Mouse (Mus musculus): ENCODE results near the gene Retreg1. TPM values are rescaled to one million over a fixed set of nuclear protein-coding genes. Genes with fewer than 3 reads are reported as not detected.

The Retreg1 gene
- polyA plus RNA-seq, 1 experiment from 2014 or later = 8.0 TPM

DNA sequence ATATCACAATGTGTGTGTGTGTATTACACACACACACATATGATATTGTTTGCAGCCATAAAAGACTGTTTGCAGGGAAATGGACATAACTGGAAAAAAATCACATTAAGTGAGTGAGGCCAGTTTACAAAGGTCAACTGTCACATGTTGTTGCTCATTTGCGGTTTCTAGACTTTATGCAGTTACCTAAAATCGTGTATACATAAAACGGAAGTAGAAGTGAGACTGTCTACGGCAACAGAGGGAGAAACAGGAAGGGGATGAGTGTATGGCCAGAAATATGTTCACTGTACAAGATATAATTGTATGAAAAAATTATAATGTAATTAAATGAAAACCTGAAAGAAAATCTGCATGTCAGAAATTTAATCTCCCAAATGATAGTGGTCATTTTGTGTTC, 53.8 kb downstream of the Retreg1 start:
- no peak overlapping the region for H3K4me3 ChIP-seq (ENCODE audit: low read depth, low read length)
- no peaks in the 10 kb centered on the region for H3K27me3 ChIP-seq (replicated peaks; ENCODE audit: control insufficient read depth, insufficient read depth, low read length)
- no peak for ATAC-seq (replicated peaks; ENCODE audit: low FRiP score, low TSS enrichment, low read depth)
- no peak for DNase-seq (ENCODE audit: low spot score)
- no peaks in the 10 kb centered on the region for H3K9me3 ChIP-seq (ENCODE audit: control insufficient read depth, low read length)
- no peaks in the 10 kb centered on the region for H3K36me3 ChIP-seq (ENCODE audit: control insufficient read depth, insufficient read depth, low read length)
- no peaks in the 10 kb centered on the region for H3K4me1 ChIP-seq (replicated peaks; ENCODE audit: control insufficient read depth, insufficient read depth, low read length)
- H3K27ac ChIP-seq (ENCODE audit: low read depth) = no peak overlapping the region
- no peak overlapping the region for H3K4me2 ChIP-seq (ENCODE audit: low read length)
- H3K9ac ChIP-seq (ENCODE audit: low read length) = no peak overlapping the region
- WGBS = 80% methylated on average over 4 of the region's 4 CpGs

DNA sequence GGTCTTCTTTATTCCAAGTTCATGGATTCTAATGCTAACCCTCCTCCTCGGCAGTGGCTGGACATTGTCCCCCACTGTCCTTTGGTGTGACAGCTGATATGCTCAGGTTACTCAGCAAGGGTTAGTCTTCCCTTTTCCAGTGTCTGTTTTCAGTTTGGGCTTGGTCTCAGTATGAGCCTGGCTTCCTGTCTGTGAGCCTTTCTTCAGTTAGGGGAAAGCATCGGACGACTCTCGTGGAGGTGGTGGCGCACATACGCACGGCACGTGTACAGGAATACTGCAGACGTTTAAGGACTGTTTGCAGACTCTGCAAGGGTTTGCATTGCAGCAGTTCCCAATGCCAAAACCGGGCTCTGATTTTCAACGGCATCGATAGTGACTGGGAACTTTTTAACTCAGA, 54.6 kb downstream of the Retreg1 start:
- H3K9me3 ChIP-seq (ENCODE audit: control insufficient read depth, low read length) = no peaks in the 10 kb centered on the region
- 79% methylated on average over 12 of the region's 12 CpGs for WGBS
- DNase-seq (ENCODE audit: low spot score) (no peak), ATAC-seq (replicated peaks; ENCODE audit: low FRiP score, low TSS enrichment, low read depth) (no peak)
- H3K36me3 ChIP-seq (ENCODE audit: control insufficient read depth, insufficient read depth, low read length) = no peaks in the 10 kb centered on the region
- H3K27ac ChIP-seq (ENCODE audit: low read depth) = no peak overlapping the region
- no peak overlapping the region for H3K4me3 ChIP-seq (ENCODE audit: low read depth, low read length)
- H3K27me3 ChIP-seq (replicated peaks; ENCODE audit: control insufficient read depth, insufficient read depth, low read length) = no peaks in the 10 kb centered on the region
- no peaks in the 10 kb centered on the region for H3K4me1 ChIP-seq (replicated peaks; ENCODE audit: control insufficient read depth, insufficient read depth, low read length)
- H3K4me2 ChIP-seq (ENCODE audit: low read length) = no peak overlapping the region
- no peak overlapping the region for H3K9ac ChIP-seq (ENCODE audit: low read length)

DNA sequence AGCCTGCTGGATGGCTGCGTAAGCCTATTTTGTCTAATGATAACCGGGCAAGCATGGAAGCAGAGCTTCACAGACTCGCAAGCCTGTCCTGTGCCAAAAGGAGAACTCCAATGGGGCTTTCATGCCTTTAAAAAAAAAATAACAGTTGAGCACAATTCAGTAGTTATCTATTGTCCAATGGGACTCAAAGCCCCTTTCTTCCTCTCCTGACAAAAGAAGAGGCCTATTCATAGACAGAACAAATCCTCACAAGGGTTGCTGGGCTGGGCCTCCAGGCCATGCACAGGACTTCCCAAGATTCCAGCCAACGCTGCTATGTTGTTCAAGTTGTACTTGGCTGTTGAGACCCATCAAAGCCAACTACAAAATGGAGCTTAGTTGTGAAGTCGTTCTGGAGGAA, 56.0 kb downstream of the Retreg1 start:
- ATAC-seq (replicated peaks; ENCODE audit: low FRiP score, low TSS enrichment, low read depth) = no peak
- no peaks in the 10 kb centered on the region for H3K9me3 ChIP-seq (ENCODE audit: control insufficient read depth, low read length)
- WGBS = 78% methylated on average over 5 of the region's 5 CpGs

DNA sequence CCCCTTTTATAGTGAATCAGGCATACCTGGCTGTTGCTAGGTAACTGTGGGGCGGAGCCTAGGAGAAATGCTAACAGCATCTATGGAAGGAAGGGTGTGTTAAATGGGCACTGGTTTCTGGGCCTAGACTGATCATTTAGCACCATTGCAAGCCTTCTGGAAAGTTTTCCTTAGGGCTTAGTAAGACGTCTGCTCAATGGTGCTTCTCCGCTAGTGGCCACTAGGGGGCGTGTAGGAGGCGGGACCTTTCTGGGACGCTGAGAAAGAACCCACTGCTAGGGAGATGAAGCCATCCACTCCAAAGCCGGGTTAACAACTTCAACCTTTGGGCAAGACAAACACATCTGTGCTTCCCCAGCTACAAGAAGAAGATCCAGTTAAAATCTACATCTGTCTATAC, 57.6 kb downstream of the Retreg1 start:
- Histone ChIP-seq H3K36me3 (ENCODE audit: control insufficient read depth, insufficient read depth, low read length) (no peaks in the 10 kb centered on the region), H3K4me2 (ENCODE audit: low read length) (no peak overlapping the region), H3K9me3 (ENCODE audit: control insufficient read depth, low read length) (no peaks in the 10 kb centered on the region), H3K4me1 (replicated peaks; ENCODE audit: control insufficient read depth, insufficient read depth, low read length) (no peaks in the 10 kb centered on the region), H3K4me3 (ENCODE audit: low read depth, low read length) (no peak overlapping the region), H3K27me3 (replicated peaks; ENCODE audit: control insufficient read depth, insufficient read depth, low read length) (no peaks in the 10 kb centered on the region), H3K27ac (ENCODE audit: low read depth) (no peak overlapping the region), H3K9ac (ENCODE audit: low read length) (no peak overlapping the region)
- no peak for ATAC-seq (replicated peaks; ENCODE audit: low FRiP score, low TSS enrichment, low read depth)
- WGBS = 9% methylated on average over 7 of the region's 7 CpGs
- DNase-seq (ENCODE audit: low spot score) = peak; percentile 68

More for the DNA sequence above, 56.0 kb downstream of the Retreg1 start:
- no peaks in the 10 kb centered on the region for H3K27me3 ChIP-seq (replicated peaks; ENCODE audit: control insufficient read depth, insufficient read depth, low read length)
- no peak for DNase-seq (ENCODE audit: low spot score)
- no peak overlapping the region for H3K4me3 ChIP-seq (ENCODE audit: low read depth, low read length)
- H3K36me3 ChIP-seq (ENCODE audit: control insufficient read depth, insufficient read depth, low read length) = no peaks in the 10 kb centered on the region
- no peak overlapping the region for H3K9ac ChIP-seq (ENCODE audit: low read length)
- H3K4me1 ChIP-seq (replicated peaks; ENCODE audit: control insufficient read depth, insufficient read depth, low read length) = no peaks in the 10 kb centered on the region
- H3K4me2 ChIP-seq (ENCODE audit: low read length) = no peak overlapping the region
- no peak overlapping the region for H3K27ac ChIP-seq (ENCODE audit: low read depth)

DNA sequence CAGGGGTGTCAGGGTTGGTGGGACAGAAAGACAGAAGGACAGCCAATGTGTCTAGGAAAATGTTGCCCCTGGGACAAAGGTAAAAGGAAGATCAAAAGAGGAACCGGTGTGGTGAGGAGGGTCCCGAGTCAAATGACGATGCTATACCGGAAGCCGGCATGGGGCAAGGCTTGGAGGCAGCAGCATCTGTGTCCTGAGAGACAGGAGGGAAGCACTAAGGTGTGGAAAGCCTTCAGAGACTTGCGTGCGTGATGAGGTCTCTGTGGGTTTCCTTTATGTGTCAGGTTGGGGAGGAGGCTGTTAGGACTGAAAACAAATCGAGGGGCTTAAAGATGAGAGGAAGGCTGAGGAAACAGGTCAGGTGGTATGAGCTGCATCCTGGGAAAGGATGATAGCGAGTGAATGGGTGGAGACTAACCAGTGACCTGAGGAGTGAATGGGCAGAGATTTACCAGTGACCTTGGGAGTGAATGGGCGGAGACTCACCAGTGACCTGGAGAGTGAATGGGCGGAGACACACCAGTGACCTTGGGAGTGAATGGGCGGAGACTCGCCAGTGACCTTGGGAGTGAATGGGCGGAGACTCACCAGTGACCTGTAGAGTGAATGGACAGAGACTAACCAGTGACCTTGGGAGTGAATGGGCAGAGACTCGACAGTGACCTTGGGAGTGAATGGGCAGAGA, 60.1 kb downstream of the Retreg1 start:
- Histone ChIP-seq H3K4me3 (ENCODE audit: low read depth, low read length) (no peak overlapping the region), H3K27ac (ENCODE audit: low read depth) (no peak overlapping the region), H3K36me3 (ENCODE audit: control insufficient read depth, insufficient read depth, low read length) (no peaks in the 10 kb centered on the region), H3K27me3 (replicated peaks; ENCODE audit: control insufficient read depth, insufficient read depth, low read length) (no peaks in the 10 kb centered on the region), H3K4me2 (ENCODE audit: low read length) (no peak overlapping the region), H3K9ac (ENCODE audit: low read length) (no peak overlapping the region), H3K9me3 (ENCODE audit: control insufficient read depth, low read length) (no peaks in the 10 kb centered on the region), H3K4me1 (replicated peaks; ENCODE audit: control insufficient read depth, insufficient read depth, low read length) (no peaks in the 10 kb centered on the region)
- DNase-seq (ENCODE audit: low spot score) (no peak), ATAC-seq (replicated peaks; ENCODE audit: low FRiP score, low TSS enrichment, low read depth) (no peak)
- 85% methylated on average over 15 of the region's 15 CpGs for WGBS

DNA sequence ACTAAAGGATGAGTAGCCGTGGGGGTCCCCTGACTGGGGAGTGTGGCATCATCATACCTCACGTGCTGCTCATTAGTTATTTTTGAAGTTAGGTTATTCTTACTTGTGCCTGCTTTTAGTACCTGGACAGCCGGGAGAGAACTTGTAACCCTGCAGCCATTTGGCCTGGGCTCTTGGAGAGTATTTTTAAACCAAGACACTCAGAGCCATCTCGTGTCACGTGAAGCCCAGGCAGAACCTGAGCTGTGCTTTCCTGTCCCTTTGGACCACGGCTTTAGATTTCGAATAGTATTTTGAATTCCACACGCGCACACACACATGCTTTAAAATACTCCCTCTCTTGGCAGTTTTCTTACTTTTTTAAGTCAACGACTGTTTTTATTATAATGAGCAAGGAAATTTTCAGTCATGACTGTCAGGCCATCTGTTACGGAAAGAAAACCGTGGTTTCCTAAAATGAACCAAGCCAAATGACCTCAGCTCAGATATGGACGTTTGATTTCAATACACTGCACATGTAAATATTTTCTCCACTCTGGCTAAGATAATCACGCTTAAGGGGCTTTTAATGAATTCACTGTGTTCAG, 61.5 kb downstream of the Retreg1 start:
- no peak overlapping the region for H3K9ac ChIP-seq (ENCODE audit: low read length)

DNA sequence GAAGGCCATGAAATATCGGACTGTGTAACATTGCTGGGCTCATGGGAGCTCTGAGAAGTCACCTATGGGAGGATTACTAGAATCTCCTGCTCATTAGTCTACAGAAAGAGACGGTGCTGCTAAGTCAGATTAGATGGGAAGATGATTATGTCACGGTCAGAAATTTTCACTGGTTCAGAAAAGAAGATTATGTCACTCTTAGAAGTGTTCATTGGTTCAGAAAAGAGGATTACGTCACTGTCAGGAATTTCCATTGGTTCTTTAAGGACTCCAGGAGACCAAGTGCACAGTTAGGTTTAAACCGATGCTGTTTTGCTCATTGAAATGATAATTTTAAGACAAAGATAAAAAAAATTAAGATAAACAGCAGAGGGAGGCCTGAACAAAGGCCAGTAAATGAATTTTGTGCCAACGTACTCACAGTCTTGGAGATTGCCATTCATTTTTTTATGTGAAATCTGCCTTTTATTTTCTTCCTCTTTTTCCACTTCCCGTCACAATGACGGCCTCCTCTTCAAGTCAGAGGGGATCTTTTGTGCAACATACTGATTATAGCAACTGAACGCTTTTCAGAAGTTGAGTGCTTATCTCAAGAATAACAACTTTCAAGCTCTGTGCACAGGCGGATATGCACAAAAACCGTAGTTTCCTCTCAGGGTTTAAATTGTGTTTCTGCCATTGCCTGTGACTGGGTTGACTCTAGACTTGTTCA, 67.0 kb downstream of the Retreg1 start:
- Histone ChIP-seq H3K9me3 (ENCODE audit: control insufficient read depth, low read length) (no peaks in the 10 kb centered on the region), H3K27me3 (replicated peaks; ENCODE audit: control insufficient read depth, insufficient read depth, low read length) (no peaks in the 10 kb centered on the region), H3K4me1 (replicated peaks; ENCODE audit: control insufficient read depth, insufficient read depth, low read length) (no peaks in the 10 kb centered on the region), H3K36me3 (ENCODE audit: control insufficient read depth, insufficient read depth, low read length) (no peaks in the 10 kb centered on the region), H3K9ac (ENCODE audit: low read length) (no peak overlapping the region), H3K4me2 (ENCODE audit: low read length) (no peak overlapping the region), H3K4me3 (ENCODE audit: low read depth, low read length) (no peak overlapping the region), H3K27ac (ENCODE audit: low read depth) (no peak overlapping the region)
- DNase-seq (ENCODE audit: low spot score) (no peak), ATAC-seq (replicated peaks; ENCODE audit: low FRiP score, low TSS enrichment, low read depth) (no peak)
- 82% methylated on average over 11 of the region's 11 CpGs for WGBS

More for the DNA sequence above, 61.5 kb downstream of the Retreg1 start:
- Histone ChIP-seq H3K9me3 (ENCODE audit: control insufficient read depth, low read length) (no peaks in the 10 kb centered on the region), H3K27ac (ENCODE audit: low read depth) (no peak overlapping the region), H3K27me3 (replicated peaks; ENCODE audit: control insufficient read depth, insufficient read depth, low read length) (no peaks in the 10 kb centered on the region), H3K4me2 (ENCODE audit: low read length) (no peak overlapping the region), H3K36me3 (ENCODE audit: control insufficient read depth, insufficient read depth, low read length) (no peaks in the 10 kb centered on the region), H3K4me3 (ENCODE audit: low read depth, low read length) (no peak overlapping the region), H3K4me1 (replicated peaks; ENCODE audit: control insufficient read depth, insufficient read depth, low read length) (no peaks in the 10 kb centered on the region)
- no peak for ATAC-seq (replicated peaks; ENCODE audit: low FRiP score, low TSS enrichment, low read depth)
- 82% methylated on average over 14 of the region's 14 CpGs for WGBS
- DNase-seq (ENCODE audit: low spot score) = no peak

DNA sequence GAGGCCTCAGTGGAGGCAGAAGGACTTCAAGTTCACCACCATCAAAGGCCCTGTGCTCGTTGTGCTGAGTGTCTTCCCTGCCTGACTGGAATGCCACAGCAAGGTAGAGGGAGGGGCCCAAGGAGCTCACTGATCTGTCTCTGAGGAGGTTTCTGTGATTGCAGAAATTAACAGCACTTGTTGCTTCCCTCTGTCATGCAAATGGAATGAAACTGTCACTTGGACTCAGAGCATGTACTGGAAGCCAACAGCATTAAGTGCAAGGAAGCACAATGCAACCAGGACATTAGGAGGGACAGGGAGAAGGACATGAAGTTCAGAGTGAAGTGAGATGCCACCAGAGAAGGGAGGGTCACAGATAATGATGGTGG, 67.5 kb downstream of the Retreg1 start:
- no peaks in the 10 kb centered on the region for H3K36me3 ChIP-seq (ENCODE audit: control insufficient read depth, insufficient read depth, low read length)
- ATAC-seq (replicated peaks; ENCODE audit: low FRiP score, low TSS enrichment, low read depth) = no peak
- H3K27ac ChIP-seq (ENCODE audit: low read depth) = no peak overlapping the region
- no peaks in the 10 kb centered on the region for H3K27me3 ChIP-seq (replicated peaks; ENCODE audit: control insufficient read depth, insufficient read depth, low read length)
- no peak overlapping the region for H3K9ac ChIP-seq (ENCODE audit: low read length)
- no peaks in the 10 kb centered on the region for H3K9me3 ChIP-seq (ENCODE audit: control insufficient read depth, low read length)
- no peak for DNase-seq (ENCODE audit: low spot score)
- no peak overlapping the region for H3K4me3 ChIP-seq (ENCODE audit: low read depth, low read length)
- no peak overlapping the region for H3K4me2 ChIP-seq (ENCODE audit: low read length)
- WGBS = 14% methylated on average over 1 of the region's 1 CpGs
- H3K4me1 ChIP-seq (replicated peaks; ENCODE audit: control insufficient read depth, insufficient read depth, low read length) = no peaks in the 10 kb centered on the region
